Mouse (Mus musculus) lung, embryonic 15.5 days (tissue): ENCODE measurements around the gene Acvr1c. TPM values are rescaled to one million over a fixed set of nuclear protein-coding genes. Genes with fewer than 3 reads are reported as not detected.

Experiments used
- ATAC-seq: fragments of 200-750 bp; cut with Nextera tagmentation; 2 replicates; pipeline ENCODE4 v1.8.0; 2017; ENCODE audit warnings: moderate number of reproducible peaks, borderline replicate concordance; ENCODE audit not compliant: low FRiP score, low TSS enrichment; ENCODE audit errors: extremely low read depth
- H3K27ac ChIP-seq: fragments of 300-500 bp; sonication (generic); 2 replicates; pipeline ENCODE4 v1.5.1; 2015; ENCODE audit warnings: moderate library complexity, mild to moderate bottlenecking, inconsistent platforms
- H3K27me3 ChIP-seq: fragments of 300-500 bp; sonication (generic); 2 replicates; pipeline ENCODE4 v1.6.1; 2015; ENCODE audit warnings: inconsistent platforms
- H3K36me3 ChIP-seq: fragments of 300-500 bp; sonication (generic); 2 replicates; pipeline ENCODE4 v1.6.1; 2015; ENCODE audit warnings: inconsistent platforms
- H3K4me1 ChIP-seq: fragments of 300-500 bp; sonication (generic); 2 replicates; pipeline ENCODE4 v1.6.1; 2015; ENCODE audit warnings: inconsistent platforms
- H3K4me2 ChIP-seq: fragments of 300-500 bp; sonication (generic); 2 replicates; pipeline ENCODE4 v1.6.1; 2015; ENCODE audit warnings: inconsistent platforms, mild to moderate bottlenecking, moderate library complexity
- H3K4me3 ChIP-seq: fragments of 300-500 bp; sonication (generic); 2 replicates; pipeline ENCODE4 v1.5.1; 2015; ENCODE audit warnings: mild to moderate bottlenecking, inconsistent platforms
- H3K9ac ChIP-seq: fragments of 300-500 bp; sonication (generic); 2 replicates; pipeline ENCODE4 v1.6.1; 2015; ENCODE audit warnings: inconsistent platforms
- H3K9me3 ChIP-seq: fragments of 300-500 bp; sonication (generic); 2 replicates; pipeline ENCODE4 v1.6.1; 2016; ENCODE audit warnings: inconsistent platforms
- WGBS: fragments of 180-500 bp; shearing (Covaris S2); methylation state at CpG from one replicate; pipeline ENCODE4 v1.1.7; 2015; 5-methylcytosine and 5-hydroxymethylcytosine counted together
- polyA plus RNA-seq: library from polyadenylated mRNA; unstranded; fragments of >200 nt; fragmentation: Nextera tagmentation; extraction: Ambion mirVana; gene quantifications from 2 replicates; pipeline ENCODE4 v1.2.1, GENCODE M21; 2015

Acvr1c gene
- polyA plus RNA-seq, 1 experiment from 2014 or later, result 1.6 TPM

GRCm38 (mm10) chr2:58350657-58351056 lies 7.0 kb downstream of the Acvr1c start:
- ATAC-seq, result no peak

GRCm38 (mm10) chr2:58336730-58337129 lies 21.0 kb downstream of the Acvr1c start:
- no peak for ATAC-seq
- Histone ChIP-seq H3K27me3 (no peaks in the 10 kb centered on the region), H3K9me3 (no peaks in the 10 kb centered on the region), H3K27ac (no peak overlapping the region), H3K36me3 (no peaks in the 10 kb centered on the region), H3K4me1 (no peaks in the 10 kb centered on the region), H3K4me2 (no peak overlapping the region), H3K4me3 (no peak overlapping the region), H3K9ac (no peak overlapping the region)
- 54% methylated on average over 5 of the region's 5 CpGs for WGBS

More at GRCm38 (mm10) chr2:58350657-58351056, 7.0 kb downstream of the Acvr1c start:
- 79% methylated on average over 2 of the region's 2 CpGs for WGBS
- Histone ChIP-seq H3K9me3 (no peaks in the 10 kb centered on the region), H3K27ac (no peak overlapping the region), H3K4me3 (no peak overlapping the region), H3K4me1 (no peaks in the 10 kb centered on the region), H3K36me3 (no peaks in the 10 kb centered on the region), H3K27me3 (0 out of 2 replicates have a peak, but pooled peaks cover 5% of the 10 kb centered on the region), H3K4me2 (no peak overlapping the region), H3K9ac (no peak overlapping the region)

DNA sequence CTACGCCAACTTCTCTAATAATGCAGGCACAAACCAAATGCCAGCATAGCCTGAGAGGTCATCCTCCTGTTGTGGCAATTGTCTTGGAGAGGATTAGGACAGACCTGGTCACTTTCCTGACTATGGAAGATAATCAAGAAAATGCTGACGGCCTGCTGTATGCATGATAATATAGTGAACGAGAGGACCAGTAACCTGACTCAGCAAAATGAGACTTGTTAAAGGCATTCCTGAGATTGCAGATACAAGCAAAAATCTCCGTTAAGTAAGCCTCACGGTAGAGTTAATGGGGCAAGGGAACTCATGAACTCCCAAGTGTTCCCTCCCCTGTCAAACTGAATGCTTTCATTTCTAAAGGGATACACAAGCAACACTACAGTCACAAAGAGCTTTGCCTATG lies 28.1 kb downstream of the Acvr1c start:
- no peak overlapping the region for H3K27ac ChIP-seq
- H3K9me3 ChIP-seq, result no peaks in the 10 kb centered on the region
- no peaks in the 10 kb centered on the region for H3K27me3 ChIP-seq
- no peak overlapping the region for H3K9ac ChIP-seq
- no peaks in the 10 kb centered on the region for H3K4me1 ChIP-seq
- no peak for ATAC-seq
- no peaks in the 10 kb centered on the region for H3K36me3 ChIP-seq
- 72% methylated on average over 5 of the region's 5 CpGs for WGBS
- H3K4me2 ChIP-seq, result no peak overlapping the region
- H3K4me3 ChIP-seq, result no peak overlapping the region

DNA sequence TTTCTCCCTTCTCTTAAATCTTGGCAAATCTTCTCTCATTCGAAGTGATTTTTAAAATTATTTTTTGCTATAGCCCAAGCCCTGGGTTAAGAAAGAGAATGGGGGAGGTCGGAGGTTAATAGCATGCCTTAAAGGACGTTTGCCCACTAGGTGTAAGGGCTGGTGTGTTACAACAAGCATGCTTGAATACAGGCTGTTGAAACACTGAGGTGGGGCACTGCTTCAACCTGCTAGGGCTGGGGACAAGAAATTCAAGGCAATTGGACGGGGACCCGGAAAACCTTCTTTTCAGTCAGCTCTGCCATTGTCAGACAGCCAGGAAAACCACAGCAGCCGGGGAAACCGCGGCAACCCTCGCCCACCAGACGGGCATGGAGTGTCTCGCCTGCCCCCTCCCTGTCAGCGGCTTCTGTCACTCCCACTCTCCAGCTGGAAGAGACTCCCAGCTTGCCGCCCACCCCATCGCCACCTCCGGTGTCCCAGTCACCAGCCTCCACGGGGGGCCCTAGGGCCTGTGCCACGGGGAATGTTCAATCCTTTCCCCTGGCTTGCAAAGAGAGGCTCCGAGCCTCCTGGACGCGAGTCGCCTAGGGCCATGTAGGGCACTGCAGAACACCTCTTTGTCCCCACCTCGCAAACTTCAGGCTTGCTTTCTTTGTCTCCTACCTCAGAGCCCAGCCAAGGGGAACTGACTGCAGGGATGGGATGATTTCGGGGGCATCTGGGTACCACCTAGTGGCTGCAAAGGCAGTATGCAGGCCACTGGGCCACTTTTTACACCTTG lies 33.4 kb downstream of the Acvr1c start:
- Histone ChIP-seq H3K27me3 (no peaks in the 10 kb centered on the region), H3K36me3 (no peaks in the 10 kb centered on the region), H3K27ac (no peak overlapping the region), H3K9ac (peak overlapping the region; percentile 34), H3K4me3 (peak overlapping the region; percentile 37), H3K4me1 (no peaks in the 10 kb centered on the region), H3K4me2 (peak overlapping the region; percentile 70), H3K9me3 (no peaks in the 10 kb centered on the region)
- peak; percentile 64; the same call in 1 of the 2 replicates for ATAC-seq
- WGBS, result 15% methylated on average over 23 of the region's 23 CpGs

DNA sequence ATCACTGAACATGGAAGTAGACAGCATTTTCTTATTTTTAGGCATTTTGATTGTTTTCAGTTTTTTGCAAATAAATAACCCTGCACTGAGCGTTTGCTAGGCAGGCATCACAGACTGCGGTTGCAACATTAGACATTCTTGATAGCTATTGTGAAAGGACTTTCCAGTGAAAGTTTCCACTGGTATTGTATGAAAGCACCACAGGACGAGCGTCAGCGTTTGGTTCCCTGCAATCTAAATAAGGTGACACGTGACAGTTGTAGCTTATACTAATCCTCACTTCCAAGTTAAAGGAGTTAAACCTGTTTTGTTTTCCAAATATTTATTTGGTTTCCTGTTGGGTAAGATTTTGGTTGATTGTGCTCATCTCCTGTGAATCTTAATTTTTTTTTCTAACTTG lies 34.4 kb downstream of the Acvr1c start:
- Histone ChIP-seq H3K9ac (no peak overlapping the region), H3K9me3 (no peaks in the 10 kb centered on the region), H3K27me3 (no peaks in the 10 kb centered on the region), H3K27ac (no peak overlapping the region), H3K4me3 (no peak overlapping the region), H3K4me1 (no peaks in the 10 kb centered on the region), H3K36me3 (no peaks in the 10 kb centered on the region), H3K4me2 (no peak overlapping the region)
- ATAC-seq, result no peak
- WGBS, result 65% methylated on average over 6 of the region's 6 CpGs

DNA sequence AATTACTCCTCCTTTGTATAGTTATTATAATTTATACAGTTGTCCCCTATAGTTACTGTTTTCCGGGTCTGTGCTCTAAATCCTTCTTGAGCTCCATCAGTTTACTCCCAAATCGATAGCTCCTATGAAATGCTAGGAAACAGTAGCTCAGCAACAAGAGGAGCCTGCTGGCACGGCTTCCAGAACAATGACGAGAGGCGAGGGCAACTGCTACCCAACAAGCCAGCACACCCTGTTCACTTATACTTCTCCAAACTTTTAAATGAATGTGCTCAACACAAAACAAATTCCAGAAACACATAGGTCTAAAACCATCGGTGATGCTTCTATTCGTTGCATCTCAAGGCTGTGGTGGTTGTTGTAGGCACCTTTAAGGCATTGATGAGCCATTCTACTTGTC lies 41.5 kb downstream of the Acvr1c start:
- WGBS, result 86% methylated on average over 7 of the region's 7 CpGs
- Histone ChIP-seq H3K9me3 (no peaks in the 10 kb centered on the region), H3K9ac (no peak overlapping the region), H3K36me3 (no peaks in the 10 kb centered on the region), H3K27me3 (no peaks in the 10 kb centered on the region), H3K4me1 (no peaks in the 10 kb centered on the region), H3K4me3 (no peak overlapping the region), H3K4me2 (no peak overlapping the region), H3K27ac (no peak overlapping the region)
- ATAC-seq, result no peak

DNA sequence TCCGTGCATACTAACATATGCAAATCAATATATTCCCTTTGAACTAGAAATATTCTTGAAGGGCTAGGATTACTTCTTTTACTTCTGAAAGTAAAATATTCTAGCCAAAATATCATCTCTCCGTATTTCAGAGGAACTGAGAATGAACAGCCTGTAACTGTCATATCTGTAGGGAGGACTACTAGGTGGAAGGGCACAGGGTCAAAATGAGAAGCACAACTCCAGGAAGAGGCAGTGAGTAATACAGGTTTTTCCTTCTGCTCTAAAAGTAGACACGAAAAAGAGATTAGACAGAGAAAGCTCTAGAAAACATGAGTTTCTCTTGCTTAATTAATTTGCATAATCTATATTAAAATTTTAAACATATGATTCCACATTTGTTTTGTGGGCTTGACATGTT lies 48.0 kb downstream of the Acvr1c start:
- WGBS, result 43% methylated on average over 3 of the region's 3 CpGs
- no peak for ATAC-seq
- H3K4me2 ChIP-seq, result no peak overlapping the region

DNA sequence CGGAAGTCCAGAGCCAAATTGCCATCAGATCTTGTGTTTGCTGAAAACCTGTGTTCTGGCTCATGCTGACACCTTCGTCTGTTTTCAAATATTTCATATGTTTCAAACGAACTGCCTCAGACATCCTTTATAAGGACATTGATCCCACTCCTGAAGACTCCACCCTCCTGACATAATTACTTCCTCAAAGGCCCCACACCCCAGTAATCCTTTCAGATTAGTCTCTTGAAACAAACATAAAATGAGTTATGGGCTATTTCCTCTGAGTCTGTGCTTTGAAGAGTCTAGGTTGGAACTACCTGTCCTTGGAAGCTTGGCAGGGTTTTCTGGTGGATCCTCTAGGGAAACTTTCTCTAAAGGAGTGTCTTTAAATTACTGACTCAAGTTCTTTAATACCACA lies 53.2 kb downstream of the Acvr1c start:
- no peaks in the 10 kb centered on the region for H3K9me3 ChIP-seq
- 55% methylated on average over 3 of the region's 3 CpGs for WGBS
- no peak overlapping the region for H3K27ac ChIP-seq
- no peak for ATAC-seq
- no peaks in the 10 kb centered on the region for H3K36me3 ChIP-seq
- no peaks in the 10 kb centered on the region for H3K27me3 ChIP-seq
- H3K9ac ChIP-seq, result no peak overlapping the region
- no peak overlapping the region for H3K4me3 ChIP-seq
- no peak overlapping the region for H3K4me2 ChIP-seq
- H3K4me1 ChIP-seq, result no peaks in the 10 kb centered on the region

More for the DNA sequence above, 48.0 kb downstream of the Acvr1c start:
- Histone ChIP-seq H3K4me3 (no peak overlapping the region), H3K9me3 (no peaks in the 10 kb centered on the region), H3K9ac (no peak overlapping the region), H3K27ac (no peak overlapping the region), H3K27me3 (no peaks in the 10 kb centered on the region), H3K4me1 (no peaks in the 10 kb centered on the region), H3K36me3 (no peaks in the 10 kb centered on the region)

DNA sequence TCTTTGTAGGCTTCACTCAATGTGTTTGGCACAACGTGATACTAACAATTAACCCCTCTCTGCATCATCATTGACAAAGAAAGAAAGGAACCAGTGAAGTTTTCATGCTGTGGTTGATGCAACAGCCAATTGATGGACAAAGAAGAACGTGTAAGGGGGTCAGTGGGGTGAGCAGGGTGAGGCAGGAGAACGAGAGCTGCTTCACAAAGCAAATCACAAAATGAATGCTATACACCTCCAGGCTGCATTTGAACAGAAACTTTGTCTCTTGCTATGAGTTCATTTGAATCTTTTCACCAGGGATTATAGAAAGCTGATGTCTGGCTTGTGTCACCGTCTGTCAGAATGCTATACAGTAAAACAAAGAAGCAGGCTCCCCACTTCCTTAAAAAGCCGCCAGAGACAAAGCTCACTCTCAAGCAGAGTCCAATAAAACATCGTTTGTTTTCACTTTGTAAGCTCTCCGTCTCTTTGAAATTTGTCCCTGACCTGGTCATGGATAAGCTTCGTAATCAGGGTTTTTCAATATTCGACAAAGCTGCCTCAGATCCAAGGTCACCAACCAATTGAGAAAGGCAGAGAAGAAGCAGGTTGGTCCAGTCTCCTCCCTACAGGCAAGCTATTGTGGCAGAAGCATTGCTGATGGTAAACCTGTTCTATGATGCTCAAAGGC lies 67.8 kb downstream of the Acvr1c start:
- H3K4me3 ChIP-seq, result no peak overlapping the region
- H3K27me3 ChIP-seq, result no peaks in the 10 kb centered on the region
- no peak overlapping the region for H3K9ac ChIP-seq
- H3K4me1 ChIP-seq, result no peaks in the 10 kb centered on the region
- no peak for ATAC-seq
- no peaks in the 10 kb centered on the region for H3K9me3 ChIP-seq
- H3K36me3 ChIP-seq, result no peaks in the 10 kb centered on the region
- 46% methylated on average over 9 of the region's 9 CpGs for WGBS
- H3K27ac ChIP-seq, result no peak overlapping the region
- no peak overlapping the region for H3K4me2 ChIP-seq

DNA sequence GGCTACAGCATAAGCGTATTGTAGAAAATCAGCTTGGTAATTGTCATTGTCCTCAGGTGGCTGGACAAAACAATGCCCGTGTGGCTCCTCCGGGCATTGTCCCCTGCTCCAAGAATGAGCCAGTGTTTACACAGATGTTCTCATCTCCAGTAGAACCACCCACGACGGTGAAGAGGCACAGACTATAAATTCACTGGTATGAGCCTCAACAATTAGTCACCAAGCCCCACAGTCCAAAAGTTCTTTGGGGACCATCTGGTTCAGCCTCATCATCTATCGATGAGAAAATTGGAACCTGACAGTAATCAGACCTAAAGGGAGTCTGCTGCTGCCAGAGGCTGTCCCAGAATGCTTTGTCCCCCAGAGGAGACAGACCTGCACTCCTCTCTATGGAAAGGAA lies 68.4 kb downstream of the Acvr1c start:
- no peaks in the 10 kb centered on the region for H3K27me3 ChIP-seq
- H3K4me2 ChIP-seq, result no peak overlapping the region
- no peaks in the 10 kb centered on the region for H3K9me3 ChIP-seq
- no peaks in the 10 kb centered on the region for H3K4me1 ChIP-seq
- WGBS, result 66% methylated on average over 6 of the region's 6 CpGs
- no peak for ATAC-seq
- H3K9ac ChIP-seq, result no peak overlapping the region
- no peaks in the 10 kb centered on the region for H3K36me3 ChIP-seq
- H3K27ac ChIP-seq, result no peak overlapping the region
- no peak overlapping the region for H3K4me3 ChIP-seq

GRCm38 (mm10) chr2:58282259-58282910 lies 75.3 kb downstream of the Acvr1c start:
- Histone ChIP-seq H3K27ac (no peak overlapping the region), H3K9me3 (no peaks in the 10 kb centered on the region), H3K9ac (no peak overlapping the region), H3K4me3 (no peak overlapping the region), H3K4me2 (no peak overlapping the region), H3K27me3 (no peaks in the 10 kb centered on the region), H3K4me1 (no peaks in the 10 kb centered on the region), H3K36me3 (no peaks in the 10 kb centered on the region)
- WGBS, result 44% methylated on average over 8 of the region's 8 CpGs
- no peak; the same call in 1 of the 2 replicates for ATAC-seq

DNA sequence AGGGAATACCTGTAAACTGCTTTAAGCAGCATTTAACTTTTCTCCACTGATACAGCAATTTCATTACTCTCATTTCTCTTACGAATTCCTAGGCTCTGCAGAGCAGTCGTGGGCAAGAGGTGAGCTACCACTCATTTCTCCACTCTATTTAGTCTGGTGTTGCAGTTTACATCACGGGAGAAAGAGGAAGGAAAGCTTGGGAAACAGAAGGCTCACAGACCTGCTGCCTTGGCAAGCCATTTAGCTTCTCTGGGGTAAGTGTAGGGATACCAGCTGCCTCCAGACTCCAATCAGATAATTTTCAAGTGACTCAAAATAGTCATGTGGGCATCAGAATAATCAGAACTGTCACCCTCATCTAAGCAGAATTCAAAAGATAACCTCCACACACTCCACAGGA lies 76.6 kb downstream of the Acvr1c start:
- H3K4me1 ChIP-seq, result no peaks in the 10 kb centered on the region
- H3K4me3 ChIP-seq, result no peak overlapping the region
- H3K27ac ChIP-seq, result no peak overlapping the region
- no peaks in the 10 kb centered on the region for H3K36me3 ChIP-seq
- no peaks in the 10 kb centered on the region for H3K9me3 ChIP-seq
- no peaks in the 10 kb centered on the region for H3K27me3 ChIP-seq
- WGBS, result 61% methylated on average over 3 of the region's 3 CpGs
- H3K4me2 ChIP-seq, result no peak overlapping the region
- no peak overlapping the region for H3K9ac ChIP-seq
- no peak for ATAC-seq
